In genomic region chr5:113730641-113731121, GRCm38 (mm10) we compare ENCODE assay signal across 15 mouse cellular contexts. TPM values are rescaled to one million over a fixed set of nuclear protein-coding genes. Genes with fewer than 3 reads are reported as not detected.
DNase-seq lines count a peak whose midpoint lies in the region; ATAC-seq and TF ChIP-seq lines count a peak whose summit lies in the region.
"Had no signal": no experiment of that assay in that cellular context is flagged by ENCODE, and none has a peak within 500 bp of the region (broad histone marks: within the 10 kb centered on the region; RNA-seq: fewer than 3 reads in every experiment).

No protein-coding gene starts in this region.

- peaks cover 22% of the 10 kb centered on the region for H3K4me1 ChIP-seq in forebrain, embryonic 10.5 days
- no peaks in the 10 kb centered on the region for H3K4me1 ChIP-seq in forebrain, embryonic 14.5 days (ENCODE audit: control insufficient read depth, insufficient read depth, low read length)
- H3K4me1 ChIP-seq in hindbrain, embryonic 16.5 days (ENCODE audit: control insufficient read depth, insufficient read depth, low read depth, low read length) = peaks cover 12% of the 10 kb centered on the region
- H3K4me1 ChIP-seq in heart, adult 2 months (ENCODE audit: control insufficient read depth, insufficient read depth, low read length) = no peaks in the 10 kb centered on the region

- no peak for TF ChIP-seq POLR2A in heart, adult 2 months (IDR thresholded peaks at IDR 0.05; ENCODE audit: insufficient read depth, low read depth, low read length)

- no peaks in the 10 kb centered on the region for H3K36me3 ChIP-seq in forebrain, embryonic 10.5 days (replicated peaks)
- H3K36me3 ChIP-seq in forebrain, embryonic 14.5 days (ENCODE audit: control insufficient read depth, insufficient read depth, low read length) = no peaks in the 10 kb centered on the region
- H3K36me3 ChIP-seq in hindbrain, embryonic 16.5 days (ENCODE audit: control insufficient read depth, insufficient read depth, low read length) = no peaks in the 10 kb centered on the region
- H3K36me3 ChIP-seq in heart, adult 2 months (ENCODE audit: control insufficient read depth, insufficient read depth, low read length) = no peaks in the 10 kb centered on the region

- H3K27me3 ChIP-seq in forebrain, embryonic 10.5 days (ENCODE audit: poor library complexity, severe bottlenecking) = no peaks in the 10 kb centered on the region
- no peaks in the 10 kb centered on the region for H3K27me3 ChIP-seq in forebrain, embryonic 14.5 days (replicated peaks; ENCODE audit: control insufficient read depth, insufficient read depth, low read length)
- H3K27me3 ChIP-seq in hindbrain, embryonic 16.5 days (replicated peaks; ENCODE audit: control insufficient read depth, insufficient read depth, low read length) = no peaks in the 10 kb centered on the region
- no peaks in the 10 kb centered on the region for H3K27me3 ChIP-seq in heart, adult 2 months (ENCODE audit: control insufficient read depth, insufficient read depth, low read length)

- H3K27ac ChIP-seq in forebrain, embryonic 10.5 days = peak overlapping the region; percentile 7; the same call in 1 of the 2 replicates
- no peak overlapping the region for H3K27ac ChIP-seq in forebrain, embryonic 14.5 days (ENCODE audit: low read depth, low read length)
- peak overlapping the region; percentile 78 for H3K27ac ChIP-seq in left cerebral cortex, adult 2 months
- H3K27ac ChIP-seq in hindbrain, embryonic 16.5 days (ENCODE audit: low read depth, low read length) = peak overlapping the region; percentile 64; the same call in 1 of the 2 replicates
- H3K27ac ChIP-seq in heart, adult 2 months = no peak overlapping the region
- H3K27ac ChIP-seq: liver, embryonic 14.5 days had no signal

- H3K79me2 ChIP-seq in heart, adult 2 months (replicated peaks; ENCODE audit: control insufficient read depth, insufficient read depth, low read length) = no peaks in the 10 kb centered on the region

- TF ChIP-seq CTCF in left cerebral cortex, adult 2 months (IDR thresholded peaks at IDR 0.05) = no peak
- no peak for TF ChIP-seq CTCF in heart, adult 2 months (IDR thresholded peaks at IDR 0.05)

- no peaks in the 10 kb centered on the region for H3K9me3 ChIP-seq in forebrain, embryonic 10.5 days
- H3K9me3 ChIP-seq in forebrain, embryonic 14.5 days (replicated peaks; ENCODE audit: control insufficient read depth, low read length) = no peaks in the 10 kb centered on the region
- H3K9me3 ChIP-seq in hindbrain, embryonic 16.5 days (ENCODE audit: control insufficient read depth, low read length) = no peaks in the 10 kb centered on the region

- H3K4me3 ChIP-seq in forebrain, embryonic 10.5 days = no peak overlapping the region
- H3K4me3 ChIP-seq in forebrain, embryonic 14.5 days (ENCODE audit: low read depth, low read length) = no peak overlapping the region
- no peak overlapping the region for H3K4me3 ChIP-seq in left cerebral cortex, adult 2 months
- H3K4me3 ChIP-seq in hindbrain, embryonic 16.5 days (ENCODE audit: low read length) = no peak overlapping the region
- H3K4me3 ChIP-seq in heart, adult 2 months = no peak overlapping the region

- intact Hi-C loops in left cerebral cortex, adult 2 months (cut with DNase I) = no loop called here
- intact Hi-C loops in heart, adult 2 months (cut with DNase I) = loop anchor here (5.0 kb wide), 1 partner anchor 823 kb away; no protein-coding TSS in a partner anchor

- DNase-seq in forebrain, embryonic 10.5 days (ENCODE audit: extremely low spot score, low spot score) = no peak
- DNase-seq in forebrain, embryonic 14.5 days (ENCODE audit: low spot score) = no peak
- peak in 1 of 2 experiments; percentile 34 for DNase-seq in left cerebral cortex, adult 2 months (ENCODE audit: extremely low spot score in 1 of 2, low spot score in 2 of 2)
- no peak for DNase-seq in left cerebral cortex, adult 8-10 months (ENCODE audit: low spot score in 2 of 2)
- DNase-seq in brain, adult 2 months (ENCODE audit: low read depth, low spot score) = peak; percentile 70
- DNase-seq in heart, adult 2 months = no peak
- no peak for DNase-seq in adrenal gland, adult (ENCODE audit: inconsistent age in 2 of 2, low spot score in 1 of 2)
- DNase-seq: adrenal gland, postnatal 10 days; heart, adult 18-20 months; heart, postnatal 36 days had no signal

- WGBS in forebrain, embryonic 10.5 days = 69% methylated on average over 7 of the region's 7 CpGs
- 67% methylated on average over 7 of the region's 7 CpGs for WGBS in forebrain, embryonic 14.5 days
- WGBS in hindbrain, embryonic 16.5 days = 59% methylated on average over 7 of the region's 7 CpGs
- 72% methylated on average over 7 of the region's 7 CpGs for WGBS in heart, adult 2 months

- no peak for ATAC-seq in forebrain, embryonic 14.5 days
- ATAC-seq in hindbrain, embryonic 16.5 days = no peak

- TF ChIP-seq EP300 in heart, adult 2 months (IDR thresholded peaks at IDR 0.05; ENCODE audit: insufficient read depth, low read depth, low read length) = no peak

- no peak overlapping the region for H3K9ac ChIP-seq in forebrain, embryonic 14.5 days (ENCODE audit: low read length)
- H3K9ac ChIP-seq in hindbrain, embryonic 16.5 days (ENCODE audit: low read depth, low read length) = no peak overlapping the region
- H3K9ac ChIP-seq in heart, adult 2 months (ENCODE audit: low read depth, low read length) = no peak overlapping the region
- H3K9ac ChIP-seq: liver, embryonic 14.5 days had no signal

- no peak overlapping the region for H3K4me2 ChIP-seq in forebrain, embryonic 14.5 days (ENCODE audit: low read length)
- no peak overlapping the region for H3K4me2 ChIP-seq in hindbrain, embryonic 16.5 days (ENCODE audit: low read length)

RNA-seq across cellular contexts. Expression of gene Ficd, which starts 4.9 kb away (rescaled TPM):
- 2.9 and 4.9 TPM in 2 replicates for polyA plus RNA-seq in forebrain, embryonic 10.5 days (2016; fragmentation: Nextera tagmentation; extraction: Ambion mirVana)
- polyA plus RNA-seq in forebrain, embryonic 14.5 days (2014; fragmentation: Nextera tagmentation; extraction: Ambion mirVana) = 5.0 and 5.8 TPM in 2 replicates
- total RNA-seq in left cerebral cortex, adult 2 months (2021) = 10 to 100 TPM; 11.1 to 11.3 TPM
- 10 to 100 TPM; 10.8 to 12.7 (median 12.2) TPM for total RNA-seq in left cerebral cortex, adult 8-10 months (2022)
- 10.9 and 11.1 TPM in 2 replicates for polyA plus RNA-seq in hindbrain, embryonic 16.5 days (2015; fragmentation: Nextera tagmentation; extraction: Ambion mirVana)
- 1 to 10 TPM; 8.7 to 9.3 TPM for total RNA-seq in heart, adult 2 months (2021)
- polyA plus RNA-seq in heart, adult 2 months (2012; rRNA removed) = 7.2 and 7.7 TPM in 2 replicates

RNA-seq across cellular contexts. Expression of gene 1700069L16Rik, which starts 6.1 kb away (rescaled TPM):
- polyA plus RNA-seq in forebrain, embryonic 10.5 days (2016; fragmentation: Nextera tagmentation; extraction: Ambion mirVana) = not detected in 2 replicates
- polyA plus RNA-seq in forebrain, embryonic 14.5 days (2014; fragmentation: Nextera tagmentation; extraction: Ambion mirVana) = not detected in 2 replicates
- total RNA-seq in left cerebral cortex, adult 2 months (2021) = not detected
- total RNA-seq in left cerebral cortex, adult 8-10 months (2022) = not detected
- polyA plus RNA-seq in hindbrain, embryonic 16.5 days (2015; fragmentation: Nextera tagmentation; extraction: Ambion mirVana) = not detected in 2 replicates
- total RNA-seq in heart, adult 2 months (2021) = not detected
- polyA plus RNA-seq in heart, adult 2 months (2012; rRNA removed) = not detected in 2 replicates
- total RNA-seq: adrenal gland, postnatal 10 days; heart, adult 18-20 months; heart, postnatal 36 days had no signal
- polyA plus RNA-seq: kidney, embryonic 14.5 days; liver, embryonic 14.5 days; neural tube, embryonic 11.5 days; spleen, adult 2 months had no signal

RNA-seq across cellular contexts. Expression of gene Sart3, which starts 41.6 kb away (rescaled TPM):
- 74.6 and 78.3 TPM in 2 replicates for polyA plus RNA-seq in forebrain, embryonic 10.5 days (2016; fragmentation: Nextera tagmentation; extraction: Ambion mirVana)
- polyA plus RNA-seq in forebrain, embryonic 14.5 days (2014; fragmentation: Nextera tagmentation; extraction: Ambion mirVana) = 27.3 and 38.8 TPM in 2 replicates
- 10 to 100 TPM; 41.8 to 47.3 TPM for total RNA-seq in left cerebral cortex, adult 2 months (2021)
- 10 to 100 TPM; 38.2 to 43.8 (median 41.5) TPM for total RNA-seq in left cerebral cortex, adult 8-10 months (2022)
- polyA plus RNA-seq in hindbrain, embryonic 16.5 days (2015; fragmentation: Nextera tagmentation; extraction: Ambion mirVana) = 37.7 and 39.0 TPM in 2 replicates
- 10 to 100 TPM; 12.2 to 14.4 TPM for total RNA-seq in heart, adult 2 months (2021)
- polyA plus RNA-seq in heart, adult 2 months (2012; rRNA removed) = 10.2 and 13.6 TPM in 2 replicates

RNA-seq across cellular contexts. Expression of gene Iscu, which starts 41.9 kb away (rescaled TPM):
- polyA plus RNA-seq in forebrain, embryonic 10.5 days (2016; fragmentation: Nextera tagmentation; extraction: Ambion mirVana) = 102 and 106 TPM in 2 replicates
- 101 TPM in 2 replicates for polyA plus RNA-seq in forebrain, embryonic 14.5 days (2014; fragmentation: Nextera tagmentation; extraction: Ambion mirVana)
- 100 to 1,000 TPM; 125 to 128 TPM for total RNA-seq in left cerebral cortex, adult 2 months (2021)
- 100 to 1,000 TPM; 124 to 132 (median 128) TPM for total RNA-seq in left cerebral cortex, adult 8-10 months (2022)
- 86.8 and 94.0 TPM in 2 replicates for polyA plus RNA-seq in hindbrain, embryonic 16.5 days (2015; fragmentation: Nextera tagmentation; extraction: Ambion mirVana)
- 100 to 1,000 TPM; 176 to 202 TPM for total RNA-seq in heart, adult 2 months (2021)
- 168 and 212 TPM in 2 replicates for polyA plus RNA-seq in heart, adult 2 months (2012; rRNA removed)

Comparison
In these comparisons a context has a peak if more than half of its experiments do, and no peak if none do; other contexts are left out.
1. H3K27ac ChIP-seq: peak in forebrain, embryonic 10.5 days (single experiment), left cerebral cortex, adult 2 months (single experiment) and hindbrain, embryonic 16.5 days (single experiment); none in forebrain, embryonic 14.5 days (single experiment) and heart, adult 2 months (single experiment).